Mouse (Mus musculus) heart, postnatal 0 days (tissue): ENCODE data around the gene Tulp2.

ENCODE experiments used
- CTCF ChIP-seq: IDR thresholded peaks from 2 replicates; pipeline ENCODE4 v1.5.1; 2016; ENCODE audit warnings: antibody characterized with exemption, control low read depth, low read depth
- EP300 ChIP-seq: IDR thresholded peaks from 2 replicates; pipeline ENCODE4 v1.6.1; 2016; ENCODE audit warnings: antibody characterized with exemption, low read depth

DNA sequence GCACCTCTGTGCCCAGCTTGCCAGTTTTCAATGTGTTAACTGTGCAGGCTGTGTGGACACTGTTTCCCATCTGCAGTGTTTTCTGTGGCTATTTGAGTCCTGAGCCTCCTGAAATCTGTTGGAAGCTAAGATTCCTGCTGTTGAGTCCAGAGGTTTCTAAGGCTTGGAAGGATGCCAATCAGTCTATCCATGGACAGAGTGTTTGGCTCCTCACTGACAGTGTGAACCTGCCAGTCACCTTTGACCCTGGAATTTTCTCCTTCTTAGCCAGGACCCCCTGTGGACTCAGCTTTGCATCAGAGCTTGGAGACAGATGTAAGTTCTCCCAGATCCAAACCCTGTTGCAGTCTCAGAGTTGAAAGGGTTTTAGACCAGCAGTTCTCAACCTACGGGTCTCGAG lies 58.5 kb downstream of the Tulp2 start:
- TF ChIP-seq CTCF (no peak), EP300 (no peak)
